Mouse (Mus musculus) heart, embryonic 16.5 days (tissue): ENCODE results near the gene Ofcc1. TPM values are rescaled to one million over a fixed set of nuclear protein-coding genes. Genes with fewer than 3 reads are reported as not detected.

Experiments used
- ATAC-seq: fragments of 200-750 bp; cut with Nextera tagmentation; replicated peaks from 2 replicates; pipeline ENCODE4 v1.8.0; 2017; ENCODE audit warnings: moderate number of reproducible peaks; ENCODE audit not compliant: insufficient read depth, low FRiP score; ENCODE audit errors: extremely low read depth
- H3K27ac ChIP-seq: fragments of 300-500 bp; sonication (generic); 2 replicates; pipeline ENCODE4 v1.5.1; 2014; ENCODE audit warnings: mild to moderate bottlenecking, low read length, control low read depth, moderate library complexity
- H3K27me3 ChIP-seq: fragments of 300-500 bp; sonication (generic); 2 replicates; pipeline ENCODE4 v1.6.1; 2014; ENCODE audit warnings: low read length, mixed read lengths; ENCODE audit not compliant: control insufficient read depth, insufficient read depth
- H3K36me3 ChIP-seq: fragments of 300-500 bp; sonication (generic); 2 replicates; pipeline ENCODE4 v1.6.1; 2014; ENCODE audit not compliant: control insufficient read depth, insufficient read depth
- H3K4me1 ChIP-seq: fragments of 300-500 bp; sonication (generic); 2 replicates; pipeline ENCODE4 v1.6.1; 2014; ENCODE audit warnings: low read length, mixed read lengths; ENCODE audit not compliant: control insufficient read depth, insufficient read depth
- H3K4me2 ChIP-seq: fragments of 300-500 bp; sonication (generic); 2 replicates; pipeline ENCODE4 v1.6.1; 2014; ENCODE audit warnings: low read depth, mild to moderate bottlenecking, control low read depth, low read length
- H3K4me3 ChIP-seq: fragments of 300-500 bp; sonication (generic); 2 replicates; pipeline ENCODE4 v1.5.1; 2014; ENCODE audit warnings: mild to moderate bottlenecking, control low read depth, low read length
- H3K9ac ChIP-seq: fragments of 300-500 bp; sonication (generic); 2 replicates; pipeline ENCODE4 v1.6.1; 2014; ENCODE audit warnings: low read length, control low read depth
- H3K9me3 ChIP-seq: fragments of 300-500 bp; sonication (generic); replicated peaks from 2 replicates; pipeline ENCODE4 v1.6.1; 2016; ENCODE audit warnings: low read length; ENCODE audit not compliant: control insufficient read depth
- WGBS: fragments of 180-500 bp; shearing (Covaris S2); extraction: QIAGEN DNeasy Blood & Tissue Kit; methylation state at CpG from one replicate; pipeline ENCODE4 v1.1.7; 2014; 5-methylcytosine and 5-hydroxymethylcytosine counted together
- polyA plus RNA-seq: library from polyadenylated mRNA; unstranded; fragments of >200 nt; fragmentation: Nextera tagmentation; extraction: Ambion mirVana; gene quantifications from 2 replicates; pipeline ENCODE4 v1.2.1, GENCODE M21; 2015

Ofcc1 gene
- polyA plus RNA-seq = not detected in 2 replicates

- WGBS = 39% methylated on average over 3 of the region's 3 CpGs
- H3K9me3 ChIP-seq = no peaks in the 10 kb centered on the region
- no peak within 1 kb of the TSS for H3K9ac ChIP-seq
- no peaks in the 10 kb centered on the region for H3K36me3 ChIP-seq
- H3K4me1 ChIP-seq = peaks cover 5% of the 10 kb centered on the region; the same call in 1 of the 2 replicates
- no peak within 1 kb of the TSS for H3K4me3 ChIP-seq
- ATAC-seq = no peak
- no peak within 1 kb of the TSS for H3K4me2 ChIP-seq
- H3K27me3 ChIP-seq = no peaks in the 10 kb centered on the region
- no peak within 1 kb of the TSS for H3K27ac ChIP-seq
Observed at GRCm38 (mm10) chr13:40361288-40361687, at the start of gene Ofcc1. Ofcc1 (minus strand) TSS chr13:40361450.

- whole genome bisulfite sequencing = 85% methylated on average over 8 of the region's 8 CpGs
- no peaks in the 10 kb centered on the region for H3K36me3 ChIP-seq
- H3K4me3 ChIP-seq = no peak overlapping the region
- H3K9ac ChIP-seq = no peak overlapping the region
- no peak for ATAC-seq
- H3K4me1 ChIP-seq = peaks cover 8% of the 10 kb centered on the region; the same call in 1 of the 2 replicates
- no peak overlapping the region for H3K27ac ChIP-seq
- H3K4me2 ChIP-seq = no peak overlapping the region
- H3K9me3 ChIP-seq = no peaks in the 10 kb centered on the region
- no peaks in the 10 kb centered on the region for H3K27me3 ChIP-seq
Observed at GRCm38 (mm10) chr13:40390120-40390519, 28.9 kb upstream of the Ofcc1 start.

- Histone ChIP-seq H3K36me3 (no peaks in the 10 kb centered on the region), H3K27ac (no peak overlapping the region), H3K4me1 (peaks cover 8% of the 10 kb centered on the region; the same call in 1 of the 2 replicates), H3K27me3 (no peaks in the 10 kb centered on the region), H3K9ac (no peak overlapping the region), H3K4me2 (no peak overlapping the region), H3K4me3 (no peak overlapping the region), H3K9me3 (no peaks in the 10 kb centered on the region)
- ATAC-seq = no peak
- WGBS = 37% methylated on average over 4 of the region's 4 CpGs
Observed at GRCm38 (mm10) chr13:40387446-40387845, 26.2 kb upstream of the Ofcc1 start.

GRCm38 (mm10) chr13:40384962-40385361 is 23.7 kb upstream of the Ofcc1 start:
- ATAC-seq = 0 out of 2 replicates have a peak, but pooled peaks have one; percentile 32
- no peaks in the 10 kb centered on the region for H3K36me3 ChIP-seq
- no peaks in the 10 kb centered on the region for H3K27me3 ChIP-seq
- no peak overlapping the region for H3K4me3 ChIP-seq
- H3K27ac ChIP-seq = no peak overlapping the region
- 0 out of 2 replicates have a peak, but pooled peaks cover 2% of the 10 kb centered on the region for H3K9me3 ChIP-seq
- WGBS = 72% methylated on average over 4 of the region's 4 CpGs
- H3K9ac ChIP-seq = no peak overlapping the region
- no peak overlapping the region for H3K4me2 ChIP-seq
- peaks cover 8% of the 10 kb centered on the region; the same call in 1 of the 2 replicates for H3K4me1 ChIP-seq

- Histone ChIP-seq H3K4me2 (no peak overlapping the region), H3K27me3 (no peaks in the 10 kb centered on the region), H3K9me3 (peaks cover 5% of the 10 kb centered on the region; the same call in 1 of the 2 replicates), H3K9ac (no peak overlapping the region), H3K36me3 (no peaks in the 10 kb centered on the region), H3K4me3 (no peak overlapping the region), H3K27ac (no peak overlapping the region), H3K4me1 (no peaks in the 10 kb centered on the region)
- WGBS = 57% methylated on average over 5 of the region's 5 CpGs
- no peak for ATAC-seq
Observed at GRCm38 (mm10) chr13:40376773-40377172, 15.5 kb upstream of the Ofcc1 start.

- Histone ChIP-seq H3K4me1 (no peaks in the 10 kb centered on the region), H3K9me3 (peaks cover 4% of the 10 kb centered on the region; the same call in 1 of the 2 replicates), H3K4me2 (no peak overlapping the region), H3K27me3 (no peaks in the 10 kb centered on the region), H3K27ac (no peak overlapping the region), H3K9ac (no peak overlapping the region), H3K4me3 (no peak overlapping the region), H3K36me3 (no peaks in the 10 kb centered on the region)
- no peak for ATAC-seq
- WGBS = 72% methylated on average over 11 of the region's 11 CpGs
Observed at GRCm38 (mm10) chr13:40366762-40367161, 5.5 kb upstream of the Ofcc1 start.

- Histone ChIP-seq H3K9me3 (no peaks in the 10 kb centered on the region), H3K36me3 (no peaks in the 10 kb centered on the region), H3K9ac (no peak overlapping the region), H3K4me1 (peaks cover 5% of the 10 kb centered on the region; the same call in 1 of the 2 replicates), H3K27ac (no peak overlapping the region), H3K4me3 (no peak overlapping the region), H3K27me3 (no peaks in the 10 kb centered on the region), H3K4me2 (no peak overlapping the region)
- 63% methylated on average over 4 of the region's 4 CpGs for WGBS
- ATAC-seq = no peak
Observed at GRCm38 (mm10) chr13:40364855-40365254, 3.6 kb upstream of the Ofcc1 start.

GRCm38 (mm10) chr13:40360692-40361091 is 558 bp downstream of the Ofcc1 start:
- H3K36me3 ChIP-seq = no peaks in the 10 kb centered on the region
- no peaks in the 10 kb centered on the region for H3K27me3 ChIP-seq
- H3K9me3 ChIP-seq = no peaks in the 10 kb centered on the region
- WGBS = 28% methylated on average over 4 of the region's 4 CpGs
- peaks cover 5% of the 10 kb centered on the region; the same call in 1 of the 2 replicates for H3K4me1 ChIP-seq
- no peak overlapping the region for H3K27ac ChIP-seq
- no peak overlapping the region for H3K9ac ChIP-seq
- ATAC-seq = no peak
- H3K4me2 ChIP-seq = no peak overlapping the region
- no peak overlapping the region for H3K4me3 ChIP-seq

GRCm38 (mm10) chr13:40347045-40347444 is 14.2 kb downstream of the Ofcc1 start:
- WGBS = 91% methylated on average over 2 of the region's 2 CpGs
- no peak for ATAC-seq
- Histone ChIP-seq H3K27ac (no peak overlapping the region), H3K4me1 (no peaks in the 10 kb centered on the region), H3K4me3 (no peak overlapping the region), H3K9me3 (no peaks in the 10 kb centered on the region), H3K4me2 (no peak overlapping the region), H3K9ac (no peak overlapping the region), H3K36me3 (no peaks in the 10 kb centered on the region), H3K27me3 (no peaks in the 10 kb centered on the region)
